Mouse (Mus musculus): ENCODE measurements around the gene Gsn.

Gsn gene

GRCm38 (mm10) chr2:35255004-35255403 lies 1.2 kb upstream of the Gsn start:
- no peak for DNase-seq

- no peak for DNase-seq
These were observed 718 bp upstream of the Gsn start for GRCm38 (mm10) chr2:35255462-35255861.

GRCm38 (mm10) chr2:35256932-35257331 lies 752 bp downstream of the Gsn start:
- no peak for DNase-seq

- no peak for DNase-seq
These were observed 1.7 kb downstream of the Gsn start for GRCm38 (mm10) chr2:35257886-35258285.

- no peak for DNase-seq
These were observed 2.4 kb downstream of the Gsn start for GRCm38 (mm10) chr2:35258590-35258989.

GRCm38 (mm10) chr2:35259338-35260080 lies 3.3 kb downstream of the Gsn start:
- no peak for DNase-seq

- DNase-seq, result no peak
These were observed 4.1 kb downstream of the Gsn start for GRCm38 (mm10) chr2:35260291-35260690.

GRCm38 (mm10) chr2:35264095-35264494 lies 7.9 kb downstream of the Gsn start:
- no peak for DNase-seq

- DNase-seq, result peak in 1 of 2 experiments; percentile 24
These were observed 9.1 kb downstream of the Gsn start for GRCm38 (mm10) chr2:35265296-35265695.

GRCm38 (mm10) chr2:35265775-35266174 lies 9.6 kb downstream of the Gsn start:
- DNase-seq, result no peak

- no peak for DNase-seq
These were observed 10.2 kb downstream of the Gsn start for GRCm38 (mm10) chr2:35266251-35266905.

GRCm38 (mm10) chr2:35267156-35267875 lies 11.1 kb downstream of the Gsn start:
- DNase-seq, result no peak

- no peak for DNase-seq
These were observed 11.8 kb downstream of the Gsn start for GRCm38 (mm10) chr2:35267876-35268566.

GRCm38 (mm10) chr2:35269136-35269535 lies 13.0 kb downstream of the Gsn start:
- no peak for DNase-seq

- DNase-seq, result no peak
These were observed 13.6 kb downstream of the Gsn start for GRCm38 (mm10) chr2:35269716-35270260.

GRCm38 (mm10) chr2:35270531-35270984 lies 14.4 kb downstream of the Gsn start:
- peak; percentile 37 to 49 for DNase-seq

- DNase-seq, result no peak
These were observed 15.6 kb downstream of the Gsn start for GRCm38 (mm10) chr2:35271817-35272216.

- DNase-seq, result no peak
These were observed 16.7 kb downstream of the Gsn start for GRCm38 (mm10) chr2:35272881-35273280.

GRCm38 (mm10) chr2:35273536-35273935 lies 17.4 kb downstream of the Gsn start:
- no peak for DNase-seq

GRCm38 (mm10) chr2:35277686-35278085 lies 21.5 kb downstream of the Gsn start:
- DNase-seq, result no peak

- DNase-seq, result no peak
These were observed 22.4 kb downstream of the Gsn start for GRCm38 (mm10) chr2:35278371-35279210.

GRCm38 (mm10) chr2:35280001-35280400 lies 23.8 kb downstream of the Gsn start:
- DNase-seq, result no peak

Data from spleen, adult 18-20 months (tissue).